Mouse (Mus musculus) cerebellum, adult 9-11 months (tissue): ENCODE data around the gene Cyp3a59.
"Not testable (repeated sequence)": the region's sequence is repeated elsewhere in the genome, so short reads cannot be mapped to it uniquely, and the experiment has no call there.

Experiments
- DNase-seq: peaks from one replicate; pipeline ENCODE4 v3.0.0; 2022

Gene Cyp3a59

DNA sequence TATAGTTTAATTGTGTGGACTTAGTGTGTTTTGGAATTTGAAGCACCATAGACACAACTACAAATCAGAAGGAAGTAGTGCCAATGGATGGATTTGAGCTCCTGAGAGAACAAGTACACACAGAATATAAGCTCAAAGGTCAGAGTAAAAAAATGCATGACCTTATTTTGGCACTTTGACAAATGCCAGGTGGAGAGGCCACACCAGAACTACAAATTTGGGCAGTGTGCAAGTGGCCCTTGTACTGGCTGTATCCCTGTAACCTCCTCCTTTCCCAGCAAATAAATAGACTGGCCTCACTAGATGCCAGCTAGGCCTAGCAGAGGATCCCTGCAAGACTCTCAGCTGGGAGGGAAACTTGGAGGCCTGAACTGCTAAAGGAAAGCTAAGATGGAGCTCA, at the start of gene Cyp3a59:
Gene Cyp3a59, plus strand, starts transcription at position 313 of the 400 bp plus-strand sequence.
- DNase-seq = not testable (repeated sequence)

DNA sequence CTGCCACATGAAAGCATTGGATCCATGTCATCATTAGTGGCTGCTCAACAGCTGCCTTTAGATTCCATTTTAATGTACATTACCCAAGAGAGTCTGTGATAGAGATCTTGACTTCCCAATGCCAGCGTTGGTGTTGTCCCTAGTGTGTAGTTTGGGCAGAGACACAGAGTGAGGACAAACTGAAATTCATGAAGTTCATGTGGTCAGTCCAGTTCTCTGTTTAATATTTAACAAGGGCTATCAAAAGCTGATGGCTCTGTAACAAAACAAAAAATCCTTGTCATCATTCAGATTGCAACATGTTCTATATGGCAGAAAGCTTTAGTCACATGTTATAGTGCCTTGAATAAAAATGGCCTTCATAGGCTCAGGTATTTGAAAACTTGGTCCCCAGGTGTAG, 9.0 kb upstream of the Cyp3a59 start:
- DNase-seq = no peak

DNA sequence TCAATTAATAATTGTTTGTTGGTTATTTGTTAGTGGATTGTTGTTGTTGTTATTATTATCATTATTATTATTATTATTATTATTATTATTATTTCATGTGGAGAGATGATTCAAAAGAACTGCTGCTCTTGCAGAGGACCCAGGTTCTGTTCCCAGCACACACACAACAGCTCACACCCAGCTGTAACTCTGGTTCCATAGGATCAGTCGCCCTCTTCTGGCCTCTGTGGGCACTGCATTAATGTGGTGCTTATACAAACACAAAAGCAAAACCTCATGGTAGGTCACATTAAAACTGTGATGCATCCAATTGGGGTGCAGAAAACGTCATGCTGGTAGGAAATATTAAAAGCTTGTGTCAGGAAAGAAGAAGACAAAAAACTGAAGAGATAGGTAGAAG, 68.8 kb downstream of the Cyp3a59 start:
- DNase-seq = no peak

DNA sequence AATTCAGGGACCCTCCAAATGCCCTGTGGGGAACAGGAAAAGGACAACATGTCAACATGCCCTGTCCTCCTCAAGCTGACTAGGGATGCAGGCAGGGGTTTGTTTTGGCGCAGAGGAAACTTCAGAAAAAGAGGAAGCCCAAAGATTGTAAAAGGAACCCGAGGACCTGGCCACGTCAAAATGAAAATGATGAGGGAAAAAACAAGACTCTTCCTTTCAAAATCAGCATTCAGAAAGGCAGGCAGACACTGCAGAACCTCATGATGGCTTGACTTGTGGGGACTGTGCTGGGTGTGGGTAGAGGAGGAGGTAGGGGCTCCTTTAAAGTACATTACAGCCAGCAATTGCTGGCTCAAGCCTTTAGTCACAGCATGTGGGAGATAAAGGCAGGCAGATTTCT, 71.4 kb downstream of the Cyp3a59 start:
- no peak for DNase-seq

DNA sequence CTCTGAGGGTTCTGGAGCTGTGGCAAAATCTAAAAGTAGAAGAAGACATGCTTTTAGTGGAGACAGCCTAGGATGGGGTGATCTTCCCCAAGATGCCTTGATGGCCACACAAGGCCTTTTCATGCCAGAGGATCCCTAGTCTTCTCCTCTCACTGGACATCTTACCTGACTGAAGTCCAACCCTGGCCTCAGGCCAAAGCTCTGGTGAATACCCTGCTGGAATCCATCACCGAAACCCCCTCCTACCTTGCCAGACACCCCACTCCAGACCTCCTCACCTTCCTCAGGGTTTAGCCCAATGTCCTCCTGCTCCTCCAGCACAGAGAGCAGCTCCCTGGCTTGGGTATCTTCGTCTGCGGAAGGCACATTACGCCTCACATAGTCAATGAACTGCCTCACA, 79.3 kb downstream of the Cyp3a59 start:
- not testable (repeated sequence) for DNase-seq

DNA sequence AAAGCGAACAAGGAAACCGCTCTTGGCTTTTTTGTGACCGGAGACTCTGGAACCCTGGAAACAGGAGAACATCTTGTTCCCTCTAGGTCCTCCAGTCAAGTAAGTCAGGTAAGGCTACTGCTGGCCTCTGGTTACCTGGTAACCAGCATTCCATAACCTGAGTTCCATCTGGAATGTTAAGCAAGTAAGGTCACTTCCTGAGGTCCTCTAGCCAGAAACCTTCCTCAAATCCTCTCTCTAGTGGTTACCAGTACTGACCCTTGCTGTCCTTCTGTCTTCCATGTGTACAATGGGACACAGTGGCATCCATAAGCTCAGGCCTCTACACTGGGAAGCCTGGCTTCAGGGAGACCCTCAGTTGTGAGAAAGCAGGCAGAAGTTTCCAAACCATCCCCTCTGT, 81.4 kb downstream of the Cyp3a59 start, which contains the start of gene Gm5565:
Gene Gm5565, minus strand, starts transcription at position 101 of the 400 bp plus-strand sequence.
- not testable (repeated sequence) for DNase-seq
